Mouse (Mus musculus) intestine, embryonic 15.5 days (tissue): ENCODE results near the gene Gm17617. TPM values are rescaled to one million over a fixed set of nuclear protein-coding genes. Genes with fewer than 3 reads are reported as not detected.

Experiments used
- ATAC-seq: fragments of 200-750 bp; cut with Nextera tagmentation; 2 replicates; pipeline ENCODE4 v1.8.0; 2017; ENCODE audit warnings: moderate TSS enrichment, moderate library complexity
- H3K27ac ChIP-seq: fragments of 300-500 bp; sonication (generic); 2 replicates; pipeline ENCODE4 v1.5.1; 2015; ENCODE audit warnings: mild to moderate bottlenecking, inconsistent platforms
- H3K27me3 ChIP-seq: fragments of 300-500 bp; sonication (generic); replicated peaks from 2 replicates; pipeline ENCODE4 v1.6.1; 2015; ENCODE audit warnings: inconsistent platforms
- H3K36me3 ChIP-seq: fragments of 300-500 bp; sonication (generic); 2 replicates; pipeline ENCODE4 v1.6.1; 2015; ENCODE audit warnings: inconsistent platforms
- H3K4me1 ChIP-seq: fragments of 300-500 bp; sonication (generic); replicated peaks from 2 replicates; pipeline ENCODE4 v1.6.1; 2015; ENCODE audit warnings: inconsistent platforms
- H3K4me2 ChIP-seq: fragments of 300-500 bp; sonication (generic); replicated peaks from 2 replicates; pipeline ENCODE4 v1.6.1; 2015; ENCODE audit warnings: mild to moderate bottlenecking, inconsistent platforms
- H3K4me3 ChIP-seq: fragments of 300-500 bp; sonication (generic); replicated peaks from 2 replicates; pipeline ENCODE4 v1.5.1; 2015; ENCODE audit warnings: inconsistent platforms
- H3K9ac ChIP-seq: fragments of 300-500 bp; sonication (generic); 2 replicates; pipeline ENCODE4 v1.6.1; 2015; ENCODE audit warnings: inconsistent platforms
- H3K9me3 ChIP-seq: fragments of 300-500 bp; sonication (generic); 2 replicates; pipeline ENCODE4 v1.6.1; 2016; ENCODE audit warnings: inconsistent platforms
- WGBS: fragments of 180-500 bp; shearing (Covaris S2); methylation state at CpG from one replicate; pipeline ENCODE4 v1.1.7; 2015; 5-methylcytosine and 5-hydroxymethylcytosine counted together
- polyA plus RNA-seq: library from polyadenylated mRNA; unstranded; fragments of >200 nt; fragmentation: Nextera tagmentation; extraction: Ambion mirVana; gene quantifications from 2 replicates; pipeline ENCODE4 v1.2.1, GENCODE M21; 2015

Gm17617 gene
- not detected in 2 replicates for polyA plus RNA-seq

DNA sequence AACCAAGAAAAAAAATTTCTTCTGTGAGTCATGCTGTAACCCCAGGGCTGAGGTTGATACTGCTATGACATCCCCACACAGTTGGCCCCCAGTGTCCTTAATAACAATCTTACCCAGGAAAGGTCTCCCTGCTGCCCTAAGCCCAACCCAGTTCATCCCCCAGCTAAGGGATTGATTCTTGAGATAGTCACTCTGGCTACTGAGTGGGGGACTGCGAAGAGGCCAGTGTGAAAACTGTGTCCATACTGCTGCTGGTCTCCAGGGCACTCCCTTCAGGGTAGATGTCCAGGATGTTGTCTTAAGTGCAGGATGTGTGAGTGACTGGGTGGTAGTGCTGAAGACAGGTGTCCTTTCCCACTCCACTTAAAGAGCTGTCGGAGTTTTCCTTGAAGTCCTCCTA lies at the start of gene Gm17617:
Gene Gm17617, minus strand, starts transcription at position 101 of the 400 bp plus-strand sequence.
- WGBS: 97% methylated on average over 2 of the region's 2 CpGs
- Histone ChIP-seq H3K4me1 (no peaks in the 10 kb centered on the region; the same call in 1 of the 2 replicates), H3K4me2 (no peak within 1 kb of the TSS), H3K9me3 (no peaks in the 10 kb centered on the region), H3K27me3 (no peaks in the 10 kb centered on the region), H3K36me3 (peaks cover 17% of the 10 kb centered on the region), H3K4me3 (no peak within 1 kb of the TSS), H3K9ac (no peak within 1 kb of the TSS), H3K27ac (no peak within 1 kb of the TSS)
- ATAC-seq: no peak

DNA sequence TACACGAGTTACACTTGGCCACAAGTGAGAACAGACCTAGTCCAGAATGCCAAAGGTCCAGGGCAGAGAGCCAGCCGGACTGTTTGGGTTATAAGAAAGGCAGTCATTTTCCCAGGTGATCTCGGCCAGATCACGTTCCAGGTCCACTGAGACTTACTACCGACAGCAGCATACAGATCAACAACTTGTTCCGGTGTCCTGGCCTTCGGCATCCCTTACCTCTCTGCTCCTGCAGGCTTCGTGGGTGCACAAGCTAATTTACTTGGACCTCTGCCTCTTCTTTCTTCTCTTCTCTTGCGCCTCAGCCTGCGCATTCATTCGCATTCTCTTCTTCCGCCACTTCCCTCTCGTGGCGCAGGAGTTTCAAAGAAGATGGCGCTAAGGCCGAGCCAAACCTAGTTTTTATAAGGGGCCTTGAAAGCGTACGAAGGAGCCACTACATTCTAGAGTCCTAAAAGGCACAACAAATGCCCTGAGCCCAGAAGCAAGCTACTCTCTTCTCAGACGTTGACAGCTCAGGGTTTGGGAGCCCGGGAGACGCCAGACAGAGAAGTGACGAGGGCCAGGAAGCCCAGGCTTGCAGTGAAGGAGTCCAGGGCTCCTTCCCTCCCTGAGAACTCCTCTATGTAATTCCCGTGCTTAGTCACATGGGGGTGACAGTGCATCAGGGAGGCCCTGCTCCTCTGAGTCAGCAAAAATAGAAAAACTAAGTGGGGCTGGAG lies 49.0 kb upstream of the Gm17617 start:
- Histone ChIP-seq H3K9ac (peak overlapping the region; percentile 37), H3K9me3 (no peaks in the 10 kb centered on the region), H3K4me3 (peak overlapping the region; percentile 29), H3K27me3 (no peaks in the 10 kb centered on the region), H3K4me1 (no peaks in the 10 kb centered on the region), H3K36me3 (no peaks in the 10 kb centered on the region), H3K27ac (peak overlapping the region; percentile 85), H3K4me2 (peak overlapping the region; percentile 62)
- peak; percentile 94 for ATAC-seq
- WGBS: 4% methylated on average over 23 of the region's 23 CpGs

GRCm38 (mm10) chr13:55181786-55182172 lies 48.4 kb upstream of the Gm17617 start:
- peak; percentile 11; the same call in 1 of the 2 replicates for ATAC-seq
- Histone ChIP-seq H3K9ac (no peak overlapping the region), H3K27ac (no peak overlapping the region), H3K4me2 (peak overlapping the region; percentile 62), H3K36me3 (no peaks in the 10 kb centered on the region), H3K27me3 (no peaks in the 10 kb centered on the region), H3K4me3 (peak overlapping the region; percentile 29), H3K4me1 (no peaks in the 10 kb centered on the region), H3K9me3 (no peaks in the 10 kb centered on the region)
- WGBS: 71% methylated on average over 2 of the region's 2 CpGs

DNA sequence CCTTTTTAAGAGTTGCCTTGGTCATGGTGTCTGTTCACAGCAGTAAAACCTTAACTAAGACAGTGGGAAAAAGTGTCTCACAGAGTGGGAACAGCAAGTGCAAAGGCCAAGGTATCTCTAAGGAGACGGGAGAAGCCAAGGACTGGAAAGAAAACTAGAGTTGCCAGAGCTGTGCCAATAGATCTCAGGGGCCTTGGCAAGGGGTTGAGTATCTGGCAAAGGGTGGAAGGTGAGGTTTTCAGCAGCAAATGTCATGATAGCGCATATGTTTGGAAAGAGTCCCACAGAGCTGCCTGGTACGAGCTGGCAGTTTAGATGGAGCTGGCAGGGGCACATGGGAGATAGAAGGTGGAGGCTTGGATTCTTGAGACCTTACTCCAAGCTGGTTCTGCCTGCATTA lies 46.2 kb upstream of the Gm17617 start:
- no peak overlapping the region for H3K27ac ChIP-seq
- WGBS: 92% methylated on average over 3 of the region's 3 CpGs
- H3K36me3 ChIP-seq: no peaks in the 10 kb centered on the region
- H3K27me3 ChIP-seq: no peaks in the 10 kb centered on the region
- H3K9ac ChIP-seq: no peak overlapping the region
- H3K4me2 ChIP-seq: no peak overlapping the region
- H3K4me1 ChIP-seq: no peaks in the 10 kb centered on the region
- ATAC-seq: no peak
- H3K4me3 ChIP-seq: no peak overlapping the region
- no peaks in the 10 kb centered on the region for H3K9me3 ChIP-seq

- Histone ChIP-seq H3K27me3 (no peaks in the 10 kb centered on the region), H3K4me2 (no peak overlapping the region), H3K9me3 (no peaks in the 10 kb centered on the region), H3K4me3 (no peak overlapping the region), H3K9ac (no peak overlapping the region), H3K4me1 (no peaks in the 10 kb centered on the region), H3K36me3 (no peaks in the 10 kb centered on the region), H3K27ac (no peak overlapping the region)
- ATAC-seq: peak; percentile 22; the same call in 1 of the 2 replicates
- WGBS: 36% methylated on average over 2 of the region's 2 CpGs
Measured at GRCm38 (mm10) chr13:55178556-55178955, 45.2 kb upstream of the Gm17617 start.

DNA sequence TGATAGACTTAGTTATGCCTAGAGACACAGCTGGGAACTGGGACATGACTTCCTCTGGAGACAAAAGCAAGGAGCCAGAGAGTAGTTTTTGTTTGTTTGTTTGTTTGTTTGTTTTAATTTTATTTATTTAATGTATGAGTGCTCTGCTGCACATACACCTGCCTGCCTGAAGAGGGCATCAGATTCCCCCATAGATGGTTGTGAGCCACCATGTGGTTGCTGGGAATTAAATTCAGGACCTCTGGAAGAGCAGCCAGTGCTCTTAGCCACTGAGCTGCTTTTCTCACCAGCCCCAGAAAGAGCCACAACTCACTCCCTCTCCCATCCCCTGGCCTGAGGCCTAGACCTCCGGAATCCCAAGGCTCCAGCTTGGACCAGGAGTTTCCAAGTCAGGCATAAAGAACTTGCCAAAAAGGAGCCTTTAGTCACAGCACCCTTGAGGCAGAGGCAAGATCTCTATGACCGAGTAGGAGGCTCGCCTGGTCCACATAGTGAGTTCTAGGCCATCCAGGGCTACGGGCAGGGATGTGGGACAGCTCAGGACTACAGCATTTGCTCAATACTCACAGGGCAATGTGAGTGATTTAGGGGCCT lies 44.7 kb upstream of the Gm17617 start:
- Histone ChIP-seq H3K4me3 (no peak overlapping the region), H3K36me3 (no peaks in the 10 kb centered on the region), H3K9ac (no peak overlapping the region), H3K4me2 (no peak overlapping the region), H3K4me1 (no peaks in the 10 kb centered on the region), H3K27ac (no peak overlapping the region), H3K27me3 (no peaks in the 10 kb centered on the region), H3K9me3 (no peaks in the 10 kb centered on the region)
- no peak for ATAC-seq
- WGBS: 58% methylated on average over 4 of the region's 4 CpGs

DNA sequence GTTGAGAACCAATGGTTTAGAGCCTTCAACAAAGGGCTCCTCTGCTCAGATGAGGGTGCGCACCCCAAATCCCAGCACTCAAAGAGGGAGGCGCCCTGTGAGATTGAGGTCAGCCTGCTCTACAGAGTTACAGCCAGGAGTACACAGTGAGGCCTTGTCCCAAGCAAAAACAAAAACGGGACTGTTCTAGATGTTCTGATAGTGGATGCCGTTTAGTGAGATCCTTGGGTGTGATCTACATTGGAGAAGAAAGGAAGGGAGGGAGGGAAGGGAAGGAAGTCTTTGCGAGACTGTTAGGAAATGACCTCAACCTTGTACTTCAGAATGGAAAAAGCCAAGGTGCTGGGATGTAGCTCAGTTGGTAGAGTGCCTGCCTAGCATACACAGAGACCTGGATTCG lies 42.9 kb upstream of the Gm17617 start:
- 84% methylated on average over 6 of the region's 6 CpGs for WGBS
- Histone ChIP-seq H3K4me1 (peaks cover 14% of the 10 kb centered on the region), H3K4me3 (no peak overlapping the region), H3K4me2 (no peak overlapping the region), H3K27me3 (no peaks in the 10 kb centered on the region), H3K9ac (no peak overlapping the region), H3K9me3 (no peaks in the 10 kb centered on the region), H3K36me3 (no peaks in the 10 kb centered on the region), H3K27ac (no peak overlapping the region)
- ATAC-seq: no peak

- Histone ChIP-seq H3K4me2 (no peak overlapping the region), H3K9ac (no peak overlapping the region), H3K27me3 (no peaks in the 10 kb centered on the region), H3K27ac (no peak overlapping the region), H3K36me3 (no peaks in the 10 kb centered on the region), H3K9me3 (no peaks in the 10 kb centered on the region), H3K4me3 (no peak overlapping the region), H3K4me1 (peaks cover 16% of the 10 kb centered on the region)
- ATAC-seq: no peak
- 81% methylated on average over 11 of the region's 11 CpGs for WGBS
Measured at GRCm38 (mm10) chr13:55174347-55174746, 41.0 kb upstream of the Gm17617 start.

DNA sequence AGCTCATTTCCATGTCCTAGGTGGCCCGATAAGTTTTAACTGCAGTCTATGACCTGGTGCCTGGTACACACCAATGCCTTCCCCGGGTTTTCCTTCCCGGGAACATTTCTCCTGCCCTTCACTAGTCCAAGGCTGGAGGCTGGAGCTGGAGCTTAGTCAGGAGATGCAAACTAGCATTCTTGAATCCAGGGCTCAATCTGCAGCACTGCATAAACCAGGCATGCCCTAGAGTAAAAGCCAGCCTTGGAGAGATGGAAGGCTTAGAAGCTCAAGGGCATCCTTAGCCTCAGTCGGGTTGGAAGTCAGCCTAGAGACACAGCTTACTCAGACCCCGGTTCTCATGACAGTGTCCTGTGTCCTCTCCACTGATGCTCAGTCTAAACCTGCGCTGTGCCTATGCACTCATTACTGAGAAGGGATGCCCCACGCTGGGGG lies 39.0 kb upstream of the Gm17617 start:
- Histone ChIP-seq H3K27me3 (no peaks in the 10 kb centered on the region), H3K27ac (no peak overlapping the region), H3K4me3 (no peak overlapping the region)

DNA sequence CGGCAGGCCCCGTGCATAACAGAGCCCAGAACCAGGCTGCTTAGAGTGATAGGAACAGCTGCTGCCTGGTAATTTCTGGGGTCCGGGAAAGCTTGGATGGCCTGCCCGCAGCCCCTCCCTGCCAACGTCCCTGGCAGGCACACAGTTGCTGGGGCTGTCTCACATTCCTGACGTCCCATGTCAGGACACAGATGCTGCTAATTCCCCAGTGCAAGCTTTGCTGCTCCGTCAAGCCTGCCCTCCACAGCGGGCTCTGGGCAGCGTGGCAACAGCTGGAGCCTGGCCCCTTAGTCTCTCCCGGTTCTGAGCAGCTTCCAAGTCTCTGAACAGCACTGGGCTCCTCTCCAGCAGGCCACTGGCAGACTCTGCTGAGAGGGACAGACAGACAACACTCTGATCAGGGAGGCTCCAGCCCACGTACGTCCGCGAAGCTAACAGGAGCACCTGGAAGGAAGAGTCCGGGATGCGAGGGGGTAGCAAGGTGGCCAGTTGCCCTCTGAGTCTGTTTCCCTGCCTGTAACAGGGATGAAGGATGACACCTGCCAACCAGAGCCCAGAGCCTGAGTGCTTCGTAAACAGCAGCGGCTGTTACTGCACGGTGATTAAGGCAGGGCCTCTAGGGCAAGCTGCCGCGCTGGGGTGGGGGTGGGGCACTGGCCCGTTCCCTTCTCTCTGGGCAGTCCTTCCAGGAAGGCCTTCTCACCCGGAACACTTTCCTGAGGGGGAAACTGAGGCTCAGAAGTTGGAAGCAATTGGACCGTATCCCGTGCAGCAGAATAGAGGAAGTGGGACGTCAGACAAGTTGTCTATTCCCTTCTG lies 38.4 kb upstream of the Gm17617 start:
- H3K9me3 ChIP-seq: no peaks in the 10 kb centered on the region
- no peaks in the 10 kb centered on the region for H3K27me3 ChIP-seq
- peak overlapping the region; percentile 17; the same call in 1 of the 2 replicates for H3K4me3 ChIP-seq
- peak overlapping the region; percentile 61 for H3K4me2 ChIP-seq
- H3K27ac ChIP-seq: peak overlapping the region; percentile 70
- WGBS: 12% methylated on average over 26 of the region's 26 CpGs
- no peaks in the 10 kb centered on the region for H3K36me3 ChIP-seq
- peak; percentile 80 for ATAC-seq
- H3K9ac ChIP-seq: 0 out of 2 replicates have a peak overlapping the region, but pooled peaks have one; percentile 6
- H3K4me1 ChIP-seq: peaks cover 23% of the 10 kb centered on the region

More for the DNA sequence above, 39.0 kb upstream of the Gm17617 start:
- peak overlapping the region; percentile 61 for H3K4me2 ChIP-seq
- peaks cover 23% of the 10 kb centered on the region for H3K4me1 ChIP-seq
- no peaks in the 10 kb centered on the region for H3K36me3 ChIP-seq
- H3K9ac ChIP-seq: 0 out of 2 replicates have a peak overlapping the region, but pooled peaks have one; percentile 6
- no peaks in the 10 kb centered on the region for H3K9me3 ChIP-seq
- ATAC-seq: no peak
- WGBS: 36% methylated on average over 7 of the region's 7 CpGs

DNA sequence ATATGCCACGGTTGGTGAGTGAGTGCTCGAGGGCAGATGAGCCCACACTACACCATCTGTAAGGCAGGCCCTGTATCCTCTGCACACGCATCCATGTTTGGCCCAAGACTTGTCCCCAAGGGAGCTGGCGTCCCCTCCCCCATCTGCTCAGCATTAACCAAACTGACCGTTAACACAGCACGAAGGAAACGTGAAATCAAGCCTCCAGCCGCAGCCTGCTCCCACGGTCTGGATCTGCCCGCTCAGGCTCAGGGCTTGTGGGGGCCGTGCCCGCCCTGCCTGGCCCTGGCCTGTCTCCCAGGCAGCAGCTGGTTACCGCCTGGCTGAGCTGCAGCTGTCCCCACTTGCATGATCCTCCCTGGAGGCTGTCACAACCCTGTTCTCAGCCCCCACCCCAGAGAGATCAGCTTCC lies 35.6 kb upstream of the Gm17617 start:
- peak overlapping the region; percentile 14; the same call in 1 of the 2 replicates for H3K4me2 ChIP-seq
- peak overlapping the region; percentile 68 for H3K27ac ChIP-seq
- H3K9ac ChIP-seq: no peak overlapping the region
- peaks cover 23% of the 10 kb centered on the region for H3K4me1 ChIP-seq
- ATAC-seq: peak; percentile 62
- no peaks in the 10 kb centered on the region for H3K9me3 ChIP-seq
- WGBS: 56% methylated on average over 13 of the region's 13 CpGs
- no peaks in the 10 kb centered on the region for H3K27me3 ChIP-seq
- no peak overlapping the region for H3K4me3 ChIP-seq
- no peaks in the 10 kb centered on the region for H3K36me3 ChIP-seq

DNA sequence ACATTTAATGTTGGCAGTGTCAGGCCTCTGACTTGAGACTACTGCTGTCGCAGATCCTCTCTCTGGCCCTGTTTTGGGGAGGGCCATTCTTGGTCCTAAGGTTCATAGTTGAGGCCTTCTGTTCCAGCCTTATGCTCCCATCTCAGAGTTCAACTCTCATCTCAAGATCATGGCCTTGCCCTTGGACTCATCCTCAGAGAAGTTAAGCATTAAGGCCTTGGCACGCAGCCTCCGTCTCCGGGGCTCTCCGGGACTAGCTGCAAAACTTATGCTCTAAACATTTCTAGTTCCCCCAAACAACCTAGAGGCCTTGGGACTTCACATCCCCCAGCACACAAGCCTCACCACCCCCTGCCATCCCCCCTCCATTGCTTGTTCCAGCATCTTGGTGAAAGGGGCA lies 34.9 kb upstream of the Gm17617 start:
- H3K27ac ChIP-seq: peak overlapping the region; percentile 68; the same call in 1 of the 2 replicates
- ATAC-seq: no peak
- H3K4me1 ChIP-seq: peaks cover 23% of the 10 kb centered on the region
- H3K9me3 ChIP-seq: no peaks in the 10 kb centered on the region
- H3K9ac ChIP-seq: no peak overlapping the region
- no peak overlapping the region for H3K4me2 ChIP-seq
- 87% methylated on average over 5 of the region's 5 CpGs for whole genome bisulfite sequencing
- H3K4me3 ChIP-seq: no peak overlapping the region
- no peaks in the 10 kb centered on the region for H3K36me3 ChIP-seq
- H3K27me3 ChIP-seq: no peaks in the 10 kb centered on the region
